Mouse (Mus musculus): ENCODE results near the gene Chd5. TPM values are rescaled to one million over a fixed set of nuclear protein-coding genes. Genes with fewer than 3 reads are reported as not detected.
A peak's percentile ranks its signal among the peaks of the same experiment; 100 is the strongest.

The Chd5 gene
- polyA plus RNA-seq, 1 experiment from 2014 or later, result 38.4 TPM

GRCm38 (mm10) chr4:152355672-152356071 is 17.2 kb downstream of the Chd5 start:
- DNase-seq (no peak), ATAC-seq (ENCODE audit: low FRiP score, low TSS enrichment) (no peak)
- H3K27me3 ChIP-seq (ENCODE audit: control insufficient read depth, insufficient read depth, low read length), result 0 out of 2 replicates have a peak, but pooled peaks cover 4% of the 10 kb centered on the region
- WGBS, result 86% methylated on average over 7 of the region's 7 CpGs
- no peak overlapping the region for H3K27ac ChIP-seq (replicated peaks; ENCODE audit: low read depth, low read length)
- peaks cover 15% of the 10 kb centered on the region for H3K36me3 ChIP-seq (ENCODE audit: control insufficient read depth, insufficient read depth, low read length)
- H3K4me2 ChIP-seq (ENCODE audit: low read length), result no peak overlapping the region
- no peaks in the 10 kb centered on the region for H3K9me3 ChIP-seq (ENCODE audit: control insufficient read depth, low read length)
- H3K4me1 ChIP-seq (ENCODE audit: control insufficient read depth, insufficient read depth, low read length), result peaks cover 13% of the 10 kb centered on the region
- no peak overlapping the region for H3K4me3 ChIP-seq (replicated peaks; ENCODE audit: low read depth, low read length)
- no peak overlapping the region for H3K9ac ChIP-seq (replicated peaks; ENCODE audit: low read length)

DNA sequence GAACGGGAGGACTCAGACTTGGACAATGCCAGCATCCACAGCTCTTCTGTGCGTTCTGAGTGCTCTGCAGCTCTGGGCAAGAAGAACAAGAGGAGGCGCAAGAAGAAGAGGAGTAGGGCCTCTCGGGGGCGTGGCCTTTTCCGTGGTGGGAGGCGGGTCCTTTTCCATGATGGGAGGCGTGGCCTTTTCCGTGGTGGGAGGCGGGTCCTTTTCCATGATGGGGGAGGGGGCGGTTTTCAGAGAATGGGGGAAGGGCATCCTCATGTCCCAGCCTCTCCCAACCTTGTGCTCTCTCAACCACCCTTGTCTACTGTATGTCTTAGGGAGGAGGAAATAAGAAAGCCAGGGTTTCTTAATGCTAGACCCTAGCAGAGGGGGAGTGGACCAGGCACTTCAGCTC is 21.2 kb downstream of the Chd5 start:
- 9% methylated on average over 11 of the region's 11 CpGs for WGBS
- no peak overlapping the region for H3K4me3 ChIP-seq (replicated peaks; ENCODE audit: low read depth, low read length)
- peaks cover 1% of the 10 kb centered on the region for H3K4me1 ChIP-seq (ENCODE audit: control insufficient read depth, insufficient read depth, low read length)
- DNase-seq (no peak), ATAC-seq (ENCODE audit: low FRiP score, low TSS enrichment) (no peak)
- H3K27me3 ChIP-seq (ENCODE audit: control insufficient read depth, insufficient read depth, low read length), result 0 out of 2 replicates have a peak, but pooled peaks cover 8% of the 10 kb centered on the region
- peaks cover 34% of the 10 kb centered on the region for H3K36me3 ChIP-seq (ENCODE audit: control insufficient read depth, insufficient read depth, low read length)
- no peak overlapping the region for H3K9ac ChIP-seq (replicated peaks; ENCODE audit: low read length)
- no peak overlapping the region for H3K27ac ChIP-seq (replicated peaks; ENCODE audit: low read depth, low read length)
- no peak overlapping the region for H3K4me2 ChIP-seq (ENCODE audit: low read length)
- H3K9me3 ChIP-seq (ENCODE audit: control insufficient read depth, low read length), result no peaks in the 10 kb centered on the region

DNA sequence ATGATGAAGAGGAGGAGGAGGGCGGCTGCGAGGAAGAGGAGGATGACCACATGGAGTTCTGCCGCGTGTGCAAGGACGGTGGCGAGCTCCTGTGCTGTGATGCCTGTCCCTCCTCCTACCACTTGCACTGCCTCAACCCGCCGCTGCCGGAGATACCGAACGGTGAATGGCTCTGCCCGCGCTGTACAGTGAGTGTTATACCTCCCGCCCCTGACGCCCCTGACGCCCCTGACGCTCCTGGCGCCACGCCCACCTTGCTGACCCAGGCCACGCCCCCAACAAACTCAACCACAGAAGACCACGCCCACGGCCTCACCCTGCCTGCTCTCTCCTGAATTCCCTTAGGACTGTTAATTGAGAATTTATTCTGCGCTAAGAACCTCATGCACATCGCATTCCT is 22.4 kb downstream of the Chd5 start:
- Histone ChIP-seq H3K4me2 (ENCODE audit: low read length) (peak overlapping the region; percentile 31), H3K4me1 (ENCODE audit: control insufficient read depth, insufficient read depth, low read length) (peaks cover 13% of the 10 kb centered on the region), H3K27me3 (ENCODE audit: control insufficient read depth, insufficient read depth, low read length) (0 out of 2 replicates have a peak, but pooled peaks cover 8% of the 10 kb centered on the region), H3K9ac (replicated peaks; ENCODE audit: low read length) (no peak overlapping the region), H3K9me3 (ENCODE audit: control insufficient read depth, low read length) (no peaks in the 10 kb centered on the region), H3K27ac (replicated peaks; ENCODE audit: low read depth, low read length) (no peak overlapping the region), H3K36me3 (ENCODE audit: control insufficient read depth, insufficient read depth, low read length) (peaks cover 33% of the 10 kb centered on the region), H3K4me3 (replicated peaks; ENCODE audit: low read depth, low read length) (no peak overlapping the region)
- DNase-seq (peak; percentile 59), ATAC-seq (ENCODE audit: low FRiP score, low TSS enrichment) (no peak; the same call in 1 of the 2 replicates)
- WGBS, result 2% methylated on average over 24 of the region's 24 CpGs

DNA sequence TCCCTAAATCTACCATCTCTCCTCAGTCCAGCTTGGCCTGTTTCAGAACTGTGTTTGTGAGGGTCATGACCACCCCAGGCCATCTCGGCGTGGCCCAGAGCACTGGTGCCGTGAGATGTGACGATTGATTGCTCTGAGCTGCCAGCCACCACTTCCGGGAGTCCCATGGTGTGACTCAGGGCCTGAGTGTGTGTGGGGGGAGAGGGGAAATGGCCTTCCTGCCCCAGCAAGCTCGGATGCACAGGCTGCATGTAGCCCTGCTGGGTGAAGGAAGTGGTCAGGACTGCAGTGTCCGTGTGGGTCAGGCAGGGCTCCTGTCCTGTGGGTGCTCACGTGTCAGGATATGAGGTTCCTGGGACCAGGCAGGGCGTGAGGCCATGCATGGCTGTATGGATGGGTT is 23.7 kb downstream of the Chd5 start:
- WGBS, result 82% methylated on average over 9 of the region's 9 CpGs
- Histone ChIP-seq H3K27ac (replicated peaks; ENCODE audit: low read depth, low read length) (no peak overlapping the region), H3K9ac (replicated peaks; ENCODE audit: low read length) (no peak overlapping the region), H3K4me2 (ENCODE audit: low read length) (no peak overlapping the region), H3K4me3 (replicated peaks; ENCODE audit: low read depth, low read length) (no peak overlapping the region), H3K27me3 (ENCODE audit: control insufficient read depth, insufficient read depth, low read length) (0 out of 2 replicates have a peak, but pooled peaks cover 8% of the 10 kb centered on the region), H3K9me3 (ENCODE audit: control insufficient read depth, low read length) (no peaks in the 10 kb centered on the region), H3K36me3 (ENCODE audit: control insufficient read depth, insufficient read depth, low read length) (peaks cover 39% of the 10 kb centered on the region), H3K4me1 (ENCODE audit: control insufficient read depth, insufficient read depth, low read length) (peaks cover 13% of the 10 kb centered on the region)
- ATAC-seq (ENCODE audit: low FRiP score, low TSS enrichment) (no peak), DNase-seq (no peak)

GRCm38 (mm10) chr4:152365228-152365627 is 26.8 kb downstream of the Chd5 start:
- Histone ChIP-seq H3K9me3 (ENCODE audit: control insufficient read depth, low read length) (no peaks in the 10 kb centered on the region), H3K9ac (replicated peaks; ENCODE audit: low read length) (peak overlapping the region; percentile 20; the same call in 1 of the 2 replicates), H3K4me2 (ENCODE audit: low read length) (0 out of 2 replicates have a peak overlapping the region, but pooled peaks have one; percentile 21), H3K36me3 (ENCODE audit: control insufficient read depth, insufficient read depth, low read length) (peaks cover 49% of the 10 kb centered on the region), H3K4me1 (ENCODE audit: control insufficient read depth, insufficient read depth, low read length) (peaks cover 13% of the 10 kb centered on the region), H3K27ac (replicated peaks; ENCODE audit: low read depth, low read length) (peak overlapping the region; percentile 52), H3K27me3 (ENCODE audit: control insufficient read depth, insufficient read depth, low read length) (0 out of 2 replicates have a peak, but pooled peaks cover 8% of the 10 kb centered on the region), H3K4me3 (replicated peaks; ENCODE audit: low read depth, low read length) (no peak overlapping the region)
- 22% methylated on average over 7 of the region's 7 CpGs for whole genome bisulfite sequencing
- ATAC-seq (ENCODE audit: low FRiP score, low TSS enrichment), result no peak
- DNase-seq, result peak; percentile 75

DNA sequence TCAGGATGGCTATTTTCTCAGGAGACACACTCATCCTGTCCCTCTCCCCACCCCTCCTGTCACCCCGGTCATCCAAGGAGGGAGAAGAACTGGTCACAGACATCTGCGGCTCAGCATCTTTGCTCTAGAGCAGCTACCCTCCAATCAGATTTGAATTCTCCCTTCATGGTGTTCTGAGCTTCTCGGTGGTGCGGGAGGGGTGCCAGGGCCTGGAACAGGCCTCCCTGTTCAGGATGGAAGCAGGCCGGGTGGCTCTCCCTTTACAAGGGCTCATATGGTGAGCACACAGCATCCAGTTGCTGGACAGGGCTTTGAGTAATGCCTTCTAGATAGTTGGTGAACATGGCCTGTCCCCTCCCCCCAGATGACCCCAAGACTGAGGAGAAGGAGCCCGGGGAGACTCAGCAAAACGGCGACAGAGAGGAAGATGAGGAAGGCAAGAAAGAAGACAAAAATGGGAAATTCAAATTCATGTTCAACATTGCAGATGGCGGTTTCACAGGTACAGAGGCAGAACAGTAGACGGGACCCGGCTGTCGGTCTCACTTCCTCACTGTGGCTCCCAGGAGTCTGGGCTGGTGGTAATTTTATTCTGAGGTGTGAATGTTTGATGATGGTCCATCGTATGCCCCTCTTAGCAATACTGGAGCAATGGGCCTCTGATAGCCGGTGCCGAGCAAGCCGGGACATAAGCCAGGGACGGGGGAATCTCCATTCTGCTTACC is 44.2 kb downstream of the Chd5 start:
- 87% methylated on average over 17 of the region's 17 CpGs for WGBS

GRCm38 (mm10) chr4:152385644-152386043 is 47.2 kb downstream of the Chd5 start:
- Histone ChIP-seq H3K4me2 (ENCODE audit: low read length) (no peak overlapping the region), H3K9me3 (ENCODE audit: control insufficient read depth, low read length) (no peaks in the 10 kb centered on the region), H3K9ac (replicated peaks; ENCODE audit: low read length) (no peak overlapping the region), H3K36me3 (ENCODE audit: control insufficient read depth, insufficient read depth, low read length) (peaks cover 39% of the 10 kb centered on the region), H3K4me3 (replicated peaks; ENCODE audit: low read depth, low read length) (no peak overlapping the region), H3K27ac (replicated peaks; ENCODE audit: low read depth, low read length) (no peak overlapping the region), H3K27me3 (ENCODE audit: control insufficient read depth, insufficient read depth, low read length) (no peaks in the 10 kb centered on the region), H3K4me1 (ENCODE audit: control insufficient read depth, insufficient read depth, low read length) (no peaks in the 10 kb centered on the region)
- ATAC-seq (ENCODE audit: low FRiP score, low TSS enrichment) (no peak), DNase-seq (no peak)
- WGBS, result 61% methylated on average over 16 of the region's 16 CpGs

More for the DNA sequence above, 44.2 kb downstream of the Chd5 start:
- H3K9me3 ChIP-seq (ENCODE audit: control insufficient read depth, low read length), result no peaks in the 10 kb centered on the region
- no peak overlapping the region for H3K4me3 ChIP-seq (replicated peaks; ENCODE audit: low read depth, low read length)
- H3K36me3 ChIP-seq (ENCODE audit: control insufficient read depth, insufficient read depth, low read length), result peaks cover 58% of the 10 kb centered on the region
- H3K27ac ChIP-seq (replicated peaks; ENCODE audit: low read depth, low read length), result no peak overlapping the region
- no peaks in the 10 kb centered on the region for H3K27me3 ChIP-seq (ENCODE audit: control insufficient read depth, insufficient read depth, low read length)
- ATAC-seq (ENCODE audit: low FRiP score, low TSS enrichment), result no peak
- no peak overlapping the region for H3K9ac ChIP-seq (replicated peaks; ENCODE audit: low read length)
- H3K4me2 ChIP-seq (ENCODE audit: low read length), result no peak overlapping the region
- no peaks in the 10 kb centered on the region for H3K4me1 ChIP-seq (ENCODE audit: control insufficient read depth, insufficient read depth, low read length)
- no peak for DNase-seq

DNA sequence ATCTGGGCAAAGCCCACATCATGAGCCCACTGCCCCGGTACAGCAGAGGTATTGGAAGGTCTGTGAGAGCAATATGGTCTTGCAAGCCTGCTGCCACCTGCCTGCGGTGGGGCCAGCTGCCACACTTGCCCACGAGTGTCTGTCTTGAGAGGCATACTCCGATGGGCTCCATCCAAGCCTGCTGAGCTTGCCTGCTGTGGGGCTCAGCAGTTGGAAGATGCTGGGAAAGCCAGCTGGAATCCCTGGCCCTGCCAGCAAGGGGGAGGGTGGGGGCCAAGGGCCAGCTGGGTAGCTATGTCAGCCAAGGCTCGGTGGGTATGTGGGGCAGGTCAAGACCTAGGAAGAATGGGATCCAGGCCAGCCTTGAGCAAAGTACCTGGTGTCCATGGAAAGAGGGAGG is 53.7 kb downstream of the Chd5 start:
- Histone ChIP-seq H3K36me3 (ENCODE audit: control insufficient read depth, insufficient read depth, low read length) (peaks cover 11% of the 10 kb centered on the region; the same call in 1 of the 2 replicates), H3K4me2 (ENCODE audit: low read length) (no peak overlapping the region), H3K27me3 (ENCODE audit: control insufficient read depth, insufficient read depth, low read length) (no peaks in the 10 kb centered on the region), H3K4me1 (ENCODE audit: control insufficient read depth, insufficient read depth, low read length) (no peaks in the 10 kb centered on the region), H3K4me3 (replicated peaks; ENCODE audit: low read depth, low read length) (no peak overlapping the region), H3K9me3 (ENCODE audit: control insufficient read depth, low read length) (no peaks in the 10 kb centered on the region), H3K9ac (replicated peaks; ENCODE audit: low read length) (no peak overlapping the region), H3K27ac (replicated peaks; ENCODE audit: low read depth, low read length) (no peak overlapping the region)
- no peak for DNase-seq
- no peak for ATAC-seq (ENCODE audit: low FRiP score, low TSS enrichment)
- WGBS, result 83% methylated on average over 5 of the region's 5 CpGs

DNA sequence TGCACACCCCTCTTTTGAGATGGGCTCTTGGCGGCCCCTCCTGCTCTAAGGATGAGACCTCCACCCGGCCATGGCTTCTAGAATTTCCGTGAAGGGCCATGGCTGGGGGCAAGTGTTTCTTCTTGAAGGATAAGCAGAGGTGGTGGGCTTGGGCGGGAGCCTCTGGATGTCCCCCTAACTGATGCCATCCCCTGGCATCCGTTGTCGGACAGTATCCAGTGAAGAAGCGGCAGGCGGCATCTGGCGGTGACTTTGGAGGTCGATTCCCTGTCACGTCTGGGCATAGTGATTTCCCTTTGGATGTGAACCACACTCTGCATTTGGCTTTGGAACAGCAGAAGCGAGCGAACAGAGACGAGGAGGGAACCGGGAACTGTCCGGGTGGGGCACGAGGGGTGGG is 54.2 kb downstream of the Chd5 start:
- Histone ChIP-seq H3K27me3 (ENCODE audit: control insufficient read depth, insufficient read depth, low read length) (no peaks in the 10 kb centered on the region), H3K27ac (replicated peaks; ENCODE audit: low read depth, low read length) (no peak overlapping the region), H3K36me3 (ENCODE audit: control insufficient read depth, insufficient read depth, low read length) (0 out of 2 replicates have a peak, but pooled peaks cover 8% of the 10 kb centered on the region), H3K9me3 (ENCODE audit: control insufficient read depth, low read length) (no peaks in the 10 kb centered on the region), H3K4me3 (replicated peaks; ENCODE audit: low read depth, low read length) (no peak overlapping the region), H3K4me1 (ENCODE audit: control insufficient read depth, insufficient read depth, low read length) (no peaks in the 10 kb centered on the region), H3K4me2 (ENCODE audit: low read length) (no peak overlapping the region), H3K9ac (replicated peaks; ENCODE audit: low read length) (no peak overlapping the region)
- ATAC-seq (ENCODE audit: low FRiP score, low TSS enrichment) (no peak), DNase-seq (no peak)
- 90% methylated on average over 17 of the region's 17 CpGs for WGBS

Data from midbrain, embryonic 14.5 days (tissue).